Mouse (Mus musculus) cortical plate, adult 2 months (tissue): Measurements from ENCODE around the gene Fignl1.

Source experiments
- CTCF ChIP-seq: fragments of 200-500 bp; IDR thresholded peaks from 2 replicates; pipeline ENCODE4 v1.5.1; 2011; ENCODE audit warnings: mild to moderate bottlenecking, control low read depth, low read length; ENCODE audit not compliant: insufficient read depth; ENCODE audit errors: extremely low read depth
- POLR2A ChIP-seq: fragments of 200-500 bp; IDR thresholded peaks from 2 replicates; pipeline ENCODE4 v1.6.1; 2011; ENCODE audit warnings: mild to moderate bottlenecking, low read length, control low read depth; ENCODE audit not compliant: insufficient read depth; ENCODE audit errors: extremely low read depth

- TF ChIP-seq CTCF = no peak
- TF ChIP-seq POLR2A = no peak
Measured at GRCm38 (mm10) chr11:11819206-11819605, 10.4 kb upstream of the Fignl1 start.
